Mouse (Mus musculus) heart, adult 2 months (tissue): ENCODE measurements at regions not wholly inside any gene's neighbourhood (a gene's known extent, or its start where the extent isn't known, plus 50 kb on each side); places are given as distances from the start of the nearest gene placed in this dataset.

Experiments used
- DNase-seq, 2 experiments: peaks; one replicate each; pipeline ENCODE4 v3.0.0; 2021
- H3K27ac ChIP-seq: fragments of 200-600 bp; 2 replicates; pipeline ENCODE4 v1.8.1; 2022
- H3K27me3 ChIP-seq: fragments of 200-500 bp; 2 replicates; pipeline ENCODE4 v1.6.1; 2012; ENCODE audit warnings: mild to moderate bottlenecking, low read length, inconsistent platforms, mixed read lengths; ENCODE audit not compliant: control insufficient read depth, insufficient read depth
- H3K36me3 ChIP-seq: fragments of 200-500 bp; 2 replicates; pipeline ENCODE4 v1.6.1; 2012; ENCODE audit warnings: low read length, inconsistent platforms; ENCODE audit not compliant: control insufficient read depth, insufficient read depth
- H3K4me1 ChIP-seq: fragments of 200-500 bp; 2 replicates; pipeline ENCODE4 v1.6.1; 2011; ENCODE audit warnings: low read length; ENCODE audit not compliant: control insufficient read depth, insufficient read depth
- H3K4me3 ChIP-seq: fragments of 200-600 bp; 2 replicates; pipeline ENCODE4 v1.8.1; 2022
- H3K79me2 ChIP-seq: fragments of 200-500 bp; replicated peaks from 2 replicates; pipeline ENCODE4 v1.6.1; 2012; ENCODE audit warnings: mild to moderate bottlenecking, inconsistent platforms, low read length, moderate library complexity, mixed read lengths; ENCODE audit not compliant: control insufficient read depth, insufficient read depth
- H3K9ac ChIP-seq: fragments of 200-500 bp; 2 replicates; pipeline ENCODE4 v1.6.1; 2012; ENCODE audit warnings: low read depth, mild to moderate bottlenecking, control low read depth, inconsistent platforms, low read length, mixed read lengths
- CTCF ChIP-seq: fragments of 200-600 bp; IDR thresholded peaks from 2 replicates; pipeline ENCODE4 v1.8.1; 2022; ENCODE audit warnings: antibody characterized with exemption, mild to moderate bottlenecking, moderate library complexity
- EP300 ChIP-seq: fragments of 200-500 bp; IDR thresholded peaks from 2 replicates; pipeline ENCODE4 v1.6.1; 2011; ENCODE audit warnings: low read depth, low read length, control low read depth; ENCODE audit not compliant: insufficient read depth
- POLR2A ChIP-seq: fragments of 200-500 bp; IDR thresholded peaks from 2 replicates; pipeline ENCODE4 v1.6.1; 2011; ENCODE audit warnings: mild to moderate bottlenecking, low read depth, low read length, control low read depth; ENCODE audit not compliant: insufficient read depth
- WGBS: fragments of 180-500 bp; shearing (Covaris S2); methylation state at CpG from one replicate; pipeline ENCODE4 v1.1.7; 2018; 5-methylcytosine and 5-hydroxymethylcytosine counted together
- intact Hi-C: fragments of 180-260 bp; cut with DNase I; formaldehyde crosslinking; loops from one replicate; pipeline ENCODE4 v1.15.1; 2025

DNA sequence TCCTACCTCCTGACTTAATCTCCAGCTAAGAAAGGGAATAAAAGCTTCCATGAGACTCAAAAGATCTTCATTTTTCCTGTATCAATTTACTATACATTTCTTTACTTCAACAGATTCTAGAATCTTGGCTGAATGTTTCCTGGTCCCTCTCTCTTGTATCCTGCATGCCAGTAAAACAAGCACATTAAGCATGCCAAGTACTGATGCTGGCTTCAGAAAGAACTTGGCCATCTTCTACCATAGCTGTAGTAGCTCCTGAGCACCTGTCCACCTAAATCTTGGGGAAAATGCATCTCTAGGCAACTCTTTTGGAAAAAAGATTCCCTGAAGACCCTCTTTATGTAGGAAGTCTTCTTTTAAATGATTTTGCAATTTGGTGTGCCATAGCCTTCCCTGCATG, 140.5 kb upstream of the Kcnip4 start:
- H3K27ac ChIP-seq, result no peak overlapping the region
- no peak for TF ChIP-seq CTCF
- TF ChIP-seq EP300, result no peak
- no peak for TF ChIP-seq POLR2A
- DNase-seq, result no peak
- intact Hi-C loops, result no loop called here
- no peaks in the 10 kb centered on the region for H3K36me3 ChIP-seq
- no peaks in the 10 kb centered on the region for H3K79me2 ChIP-seq
- no peaks in the 10 kb centered on the region for H3K27me3 ChIP-seq
- H3K4me1 ChIP-seq, result no peaks in the 10 kb centered on the region
- no peak overlapping the region for H3K9ac ChIP-seq
- H3K4me3 ChIP-seq, result no peak overlapping the region

DNA sequence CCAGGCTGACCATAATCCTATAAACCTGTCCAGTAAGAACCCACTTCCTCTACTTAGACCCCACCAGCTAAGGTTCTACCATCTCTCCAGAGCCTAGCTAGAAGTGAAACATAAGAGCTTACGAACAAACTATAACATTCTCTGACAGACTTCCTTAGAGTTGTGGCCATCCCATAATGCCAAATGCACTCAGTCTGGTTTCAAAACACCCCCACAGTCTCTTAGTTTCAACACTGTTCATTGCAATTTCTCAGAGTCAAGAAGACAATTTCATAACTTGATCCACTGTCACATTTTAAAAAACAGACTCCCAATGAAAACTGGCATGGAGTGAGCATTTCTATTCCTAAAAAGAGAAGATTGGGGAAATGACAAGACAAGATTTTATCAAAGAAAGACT, 139.2 kb upstream of the Kcnip4 start:
- 74% methylated on average over 1 of the region's 1 CpGs for WGBS
- H3K4me1 ChIP-seq, result no peaks in the 10 kb centered on the region
- intact Hi-C loops, result no loop called here

DNA sequence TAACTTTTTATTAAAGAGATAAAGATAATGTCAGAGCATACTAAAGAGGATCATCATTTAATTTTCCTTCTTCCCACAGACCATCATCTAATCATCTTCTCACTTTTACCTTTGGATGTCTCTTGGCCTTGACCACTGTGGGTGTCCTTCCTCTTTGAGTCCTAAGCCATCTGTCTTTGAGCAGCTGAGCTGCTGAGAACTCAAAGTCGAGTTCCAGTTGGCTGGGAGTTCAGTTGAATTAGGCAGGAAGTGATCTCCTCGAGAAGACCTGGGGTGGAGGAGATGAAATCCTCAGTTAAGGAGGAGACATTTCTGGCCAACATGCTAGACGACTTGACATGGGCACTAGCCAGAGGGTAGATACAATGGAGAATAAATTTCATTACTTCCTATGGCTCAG, 137.4 kb upstream of the Kcnip4 start:
- no peak for DNase-seq
- Histone ChIP-seq H3K4me1 (no peaks in the 10 kb centered on the region), H3K27ac (no peak overlapping the region), H3K27me3 (no peaks in the 10 kb centered on the region), H3K9ac (no peak overlapping the region), H3K36me3 (no peaks in the 10 kb centered on the region), H3K79me2 (no peaks in the 10 kb centered on the region), H3K4me3 (no peak overlapping the region)
- TF ChIP-seq CTCF, result no peak
- TF ChIP-seq EP300, result no peak
- no peak for TF ChIP-seq POLR2A
- intact Hi-C loops, result no loop called here
- WGBS, result 40% methylated on average over 3 of the region's 3 CpGs

More for the DNA sequence above, 139.2 kb upstream of the Kcnip4 start:
- Histone ChIP-seq H3K79me2 (no peaks in the 10 kb centered on the region), H3K36me3 (no peaks in the 10 kb centered on the region), H3K4me3 (no peak overlapping the region), H3K27me3 (no peaks in the 10 kb centered on the region), H3K27ac (no peak overlapping the region), H3K9ac (no peak overlapping the region)
- TF ChIP-seq CTCF (no peak), EP300 (no peak), POLR2A (no peak)
- DNase-seq, result no peak

DNA sequence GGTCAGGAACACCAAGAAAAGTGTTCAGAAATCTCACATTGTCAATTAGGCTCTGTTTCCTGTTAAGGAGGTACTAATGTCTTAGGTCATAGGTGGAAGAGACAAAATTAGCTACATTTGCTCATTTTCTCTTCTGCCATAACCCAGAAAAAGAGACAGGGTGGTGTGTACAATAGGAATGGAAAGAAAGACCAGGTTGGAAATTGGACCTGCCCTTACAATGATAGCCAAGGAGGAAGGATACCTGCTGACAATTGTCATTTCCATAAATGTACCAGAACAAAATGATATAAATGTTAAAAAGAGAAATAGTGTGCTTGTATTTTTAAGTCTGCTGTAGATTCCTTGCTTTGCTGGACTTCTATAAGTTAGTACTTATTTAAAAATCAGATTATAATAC, 135.9 kb upstream of the Kcnip4 start:
- Histone ChIP-seq H3K36me3 (no peaks in the 10 kb centered on the region), H3K27ac (no peak overlapping the region), H3K27me3 (no peaks in the 10 kb centered on the region), H3K79me2 (no peaks in the 10 kb centered on the region), H3K4me1 (no peaks in the 10 kb centered on the region), H3K4me3 (no peak overlapping the region), H3K9ac (no peak overlapping the region)
- intact Hi-C loops, result no loop called here
- no peak for DNase-seq
- TF ChIP-seq POLR2A (no peak), EP300 (no peak), CTCF (no peak)

DNA sequence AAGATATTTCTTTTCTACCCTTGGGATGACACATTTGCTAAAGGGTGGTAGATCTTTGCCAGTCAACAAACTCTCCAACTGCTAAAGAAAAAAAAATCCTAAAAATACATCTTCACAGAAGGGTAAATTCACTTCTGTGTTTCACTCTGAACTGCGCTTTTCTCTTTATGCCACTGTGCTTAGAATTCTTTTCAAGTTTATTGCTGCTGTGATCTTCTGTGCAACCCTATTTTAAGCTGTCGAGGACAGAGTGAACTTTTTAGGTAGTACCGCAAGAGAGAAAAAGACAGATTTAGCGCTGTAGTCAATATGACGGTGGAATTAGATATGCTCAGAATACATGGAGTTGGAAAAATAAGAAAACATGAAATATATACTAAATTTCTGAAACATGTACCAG, 126.2 kb upstream of the Kcnip4 start:
- 87% methylated on average over 5 of the region's 5 CpGs for WGBS
- intact Hi-C loops, result no loop called here

GRCm38 (mm10) chr5:49645781-49646180, 121.1 kb upstream of the Kcnip4 start:
- intact Hi-C loops, result no loop called here
- WGBS, result 64% methylated on average over 1 of the region's 1 CpGs
- no peaks in the 10 kb centered on the region for H3K27me3 ChIP-seq
- no peak overlapping the region for H3K4me3 ChIP-seq
- H3K4me1 ChIP-seq, result no peaks in the 10 kb centered on the region
- H3K9ac ChIP-seq, result no peak overlapping the region
- H3K79me2 ChIP-seq, result no peaks in the 10 kb centered on the region
- no peak overlapping the region for H3K27ac ChIP-seq
- TF ChIP-seq POLR2A (no peak), CTCF (no peak), EP300 (no peak)
- H3K36me3 ChIP-seq, result no peaks in the 10 kb centered on the region
- DNase-seq, result no peak

More for the DNA sequence above, 126.2 kb upstream of the Kcnip4 start:
- no peak for DNase-seq
- Histone ChIP-seq H3K79me2 (no peaks in the 10 kb centered on the region), H3K36me3 (no peaks in the 10 kb centered on the region), H3K27me3 (no peaks in the 10 kb centered on the region), H3K9ac (no peak overlapping the region), H3K4me3 (no peak overlapping the region), H3K27ac (no peak overlapping the region), H3K4me1 (no peaks in the 10 kb centered on the region)
- TF ChIP-seq CTCF (no peak), EP300 (no peak), POLR2A (no peak)

DNA sequence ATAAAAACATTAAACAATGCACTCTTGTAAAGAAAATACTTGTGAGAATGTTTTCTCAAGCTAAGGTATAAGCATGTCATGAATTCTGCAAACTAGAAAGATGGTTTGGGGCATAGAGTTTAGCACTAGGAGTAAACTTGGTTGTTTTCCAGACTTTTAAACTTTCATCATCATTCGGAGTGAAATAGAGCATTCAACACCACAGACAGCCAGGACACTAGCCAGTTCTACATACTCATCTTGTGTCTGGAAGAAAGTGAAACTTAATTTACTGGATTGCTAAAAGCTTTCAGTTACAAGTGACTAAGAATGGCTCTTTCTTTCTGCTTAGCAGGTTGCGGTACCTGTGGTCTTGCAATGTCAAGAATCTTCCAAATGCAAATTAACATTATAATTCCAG, 119.9 kb upstream of the Kcnip4 start:
- no peaks in the 10 kb centered on the region for H3K27me3 ChIP-seq
- no peak overlapping the region for H3K9ac ChIP-seq
- H3K27ac ChIP-seq, result no peak overlapping the region
- no peaks in the 10 kb centered on the region for H3K79me2 ChIP-seq
- TF ChIP-seq POLR2A (no peak), EP300 (no peak)
- no peak overlapping the region for H3K4me3 ChIP-seq
- no peaks in the 10 kb centered on the region for H3K4me1 ChIP-seq
- intact Hi-C loops, result no loop called here
- H3K36me3 ChIP-seq, result no peaks in the 10 kb centered on the region
- no peak for DNase-seq
- 75% methylated on average over 2 of the region's 2 CpGs for WGBS
